Mouse (Mus musculus) erythroblast, embryonic 14.5 days (primary cell): ENCODE results near the gene Camsap2. TPM values are rescaled to one million over a fixed set of nuclear protein-coding genes. Genes with fewer than 3 reads are reported as not detected.

Experiments used
- H3K27me3 ChIP-seq: 2 replicates; pipeline ENCODE4 v1.6.1; 2012; ENCODE audit warnings: inconsistent platforms; ENCODE audit not compliant: control insufficient read depth
- H3K36me3 ChIP-seq: 2 replicates; pipeline ENCODE4 v1.6.1; 2012; ENCODE audit warnings: mild to moderate bottlenecking, inconsistent platforms; ENCODE audit not compliant: control insufficient read depth
- H3K4me1 ChIP-seq: 2 replicates; pipeline ENCODE4 v1.6.1; 2012; ENCODE audit warnings: inconsistent platforms; ENCODE audit not compliant: control insufficient read depth
- H3K4me3 ChIP-seq: replicated peaks from 2 replicates; pipeline ENCODE3; 2012; ENCODE audit warnings: moderate library complexity, mild to moderate bottlenecking, inconsistent platforms
- H3K9me3 ChIP-seq: 2 replicates; pipeline ENCODE4 v1.6.1; 2012; ENCODE audit warnings: low read length, inconsistent platforms, mixed read lengths; ENCODE audit not compliant: control insufficient read depth
- GATA1 ChIP-seq: IDR thresholded peaks from 2 replicates; pipeline ENCODE4 v1.6.1; 2012; ENCODE audit warnings: low read length, inconsistent platforms, mixed read lengths
- TAL1 ChIP-seq: IDR thresholded peaks from 3 replicates; pipeline ENCODE4 v1.6.1; 2012; ENCODE audit warnings: low read length, inconsistent platforms, mixed read lengths
- polyA plus RNA-seq: library from polyadenylated mRNA; stranded (reverse); fragments of >175 nt; gene quantifications from 2 replicates; pipeline ENCODE4 v1.2.3, GENCODE M21; 2012

Gene Camsap2
- polyA plus RNA-seq, 1 experiment, result 1.1 TPM

DNA sequence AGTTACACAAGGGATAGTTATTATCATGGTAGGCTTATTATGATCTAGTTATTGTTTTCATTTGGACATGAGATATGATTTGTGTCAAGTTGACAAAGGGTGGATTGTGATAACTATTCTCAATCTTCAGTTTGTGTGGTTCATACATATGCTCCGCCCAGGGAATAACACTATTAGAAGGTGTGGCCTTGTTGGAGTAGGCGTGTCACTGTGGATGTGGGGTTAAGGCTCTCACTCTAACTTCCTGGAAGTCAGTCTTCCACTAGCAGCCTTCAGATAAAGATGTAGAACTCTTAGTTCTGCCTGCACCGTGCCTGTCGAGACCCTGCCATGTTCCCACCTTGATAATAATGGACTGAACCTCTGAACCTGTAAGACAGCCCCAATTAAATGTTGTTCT is 107.4 kb downstream of the Camsap2 start:
- H3K27me3 ChIP-seq, result peaks cover 41% of the 10 kb centered on the region
- no peak overlapping the region for H3K4me3 ChIP-seq
- no peaks in the 10 kb centered on the region for H3K36me3 ChIP-seq
- H3K9me3 ChIP-seq, result peaks cover 4% of the 10 kb centered on the region; the same call in 1 of the 2 replicates
- H3K4me1 ChIP-seq, result peaks cover 12% of the 10 kb centered on the region
- TF ChIP-seq TAL1 (no peak), GATA1 (no peak)

DNA sequence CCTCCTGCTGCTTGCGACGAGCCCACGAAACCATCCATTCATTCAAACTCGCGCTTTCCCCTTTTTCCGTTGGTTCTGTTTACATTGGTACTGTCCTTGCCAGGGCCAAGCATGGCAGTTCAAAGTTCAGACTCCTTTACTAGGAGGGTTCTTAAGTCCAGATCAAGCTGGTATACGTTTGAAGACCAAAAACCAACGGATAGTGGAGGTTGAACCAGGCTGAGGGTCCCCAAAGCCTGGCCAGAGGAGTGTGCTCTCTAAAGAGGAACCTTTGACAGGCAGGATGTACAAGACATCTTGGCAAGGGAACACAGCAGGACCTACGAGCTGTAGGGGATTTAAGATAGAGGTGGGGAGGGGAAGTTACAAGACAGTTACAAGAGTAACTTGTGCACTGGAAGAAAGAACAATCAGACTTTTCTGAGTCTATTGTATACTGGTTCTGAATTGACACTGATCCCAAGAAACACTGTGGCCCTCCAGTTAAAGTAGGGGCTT is 111.3 kb downstream of the Camsap2 start:
- TF ChIP-seq GATA1, result no peak
- no peak for TF ChIP-seq TAL1
- peak overlapping the region; percentile 53 for H3K4me3 ChIP-seq
- H3K27me3 ChIP-seq, result peaks cover 75% of the 10 kb centered on the region
- no peaks in the 10 kb centered on the region for H3K36me3 ChIP-seq
- H3K4me1 ChIP-seq, result peaks cover 14% of the 10 kb centered on the region
- H3K9me3 ChIP-seq, result peaks cover 4% of the 10 kb centered on the region; the same call in 1 of the 2 replicates

- TF ChIP-seq GATA1, result no peak
- no peak for TF ChIP-seq TAL1
- Histone ChIP-seq H3K27me3 (peaks cover 81% of the 10 kb centered on the region), H3K9me3 (peaks cover 4% of the 10 kb centered on the region; the same call in 1 of the 2 replicates), H3K36me3 (no peaks in the 10 kb centered on the region), H3K4me1 (peaks cover 14% of the 10 kb centered on the region), H3K4me3 (peak within 1 kb of the TSS; percentile 53)
Observed at GRCm38 (mm10) chr1:136233892-136234594, 111.9 kb downstream of the Camsap2 start, which contains the start of gene Inava. Gene Inava, minus strand, starts transcription at chr1:136234264.

DNA sequence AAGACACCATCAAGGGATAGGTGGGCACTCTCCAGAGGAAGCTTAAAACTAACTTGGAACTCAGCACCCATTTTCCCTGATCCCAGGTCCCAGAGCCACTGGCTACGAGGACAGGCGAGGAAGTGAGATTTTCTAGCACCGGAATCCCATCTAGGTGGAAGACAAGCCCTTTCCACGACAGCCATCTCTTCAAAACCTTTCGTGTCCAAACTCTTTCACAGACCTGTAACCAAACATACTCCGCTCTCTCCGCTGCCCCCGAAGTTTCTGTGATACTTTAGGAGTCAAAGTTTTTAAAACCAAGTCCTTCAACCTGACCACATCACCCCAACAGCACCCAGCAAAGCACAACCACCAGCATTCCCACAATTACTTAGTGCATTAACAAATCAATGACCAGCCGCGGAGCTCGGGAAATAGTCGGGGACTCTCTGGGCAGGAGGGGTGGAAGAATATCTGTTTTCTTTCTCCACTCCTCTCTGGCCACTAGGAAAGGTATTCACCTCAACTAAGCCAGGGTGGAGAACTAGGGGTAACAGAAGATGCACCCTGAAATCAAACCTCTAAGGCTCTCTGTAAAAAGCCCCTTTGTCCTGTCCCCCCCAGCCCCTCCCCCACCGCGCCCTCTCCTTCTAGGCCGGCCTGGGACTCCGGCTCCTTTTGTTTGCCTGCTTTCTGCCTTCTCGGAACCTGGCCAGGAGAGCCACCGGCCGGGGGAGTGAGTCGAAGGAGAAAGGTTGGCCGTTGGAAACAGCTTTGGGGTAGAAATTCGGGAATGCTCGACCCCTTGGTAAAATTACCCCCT is 112.7 kb downstream of the Camsap2 start:
- TF ChIP-seq TAL1 (no peak), GATA1 (no peak)
- H3K36me3 ChIP-seq, result no peaks in the 10 kb centered on the region
- H3K4me1 ChIP-seq, result peaks cover 14% of the 10 kb centered on the region
- no peak overlapping the region for H3K4me3 ChIP-seq
- H3K27me3 ChIP-seq, result peaks cover 85% of the 10 kb centered on the region
- peaks cover 4% of the 10 kb centered on the region; the same call in 1 of the 2 replicates for H3K9me3 ChIP-seq

- peaks cover 15% of the 10 kb centered on the region for H3K4me1 ChIP-seq
- H3K9me3 ChIP-seq, result peaks cover 4% of the 10 kb centered on the region; the same call in 1 of the 2 replicates
- H3K4me3 ChIP-seq, result no peak overlapping the region
- peaks cover 85% of the 10 kb centered on the region for H3K27me3 ChIP-seq
- TF ChIP-seq GATA1, result no peak
- TF ChIP-seq TAL1, result no peak
- H3K36me3 ChIP-seq, result no peaks in the 10 kb centered on the region
Observed at GRCm38 (mm10) chr1:136232285-136232926, 113.5 kb downstream of the Camsap2 start.

GRCm38 (mm10) chr1:136231596-136231995 is 114.3 kb downstream of the Camsap2 start:
- Histone ChIP-seq H3K27me3 (peaks cover 79% of the 10 kb centered on the region), H3K4me3 (no peak overlapping the region), H3K4me1 (peaks cover 15% of the 10 kb centered on the region), H3K36me3 (no peaks in the 10 kb centered on the region), H3K9me3 (peaks cover 4% of the 10 kb centered on the region; the same call in 1 of the 2 replicates)
- TF ChIP-seq GATA1 (no peak), TAL1 (no peak)

DNA sequence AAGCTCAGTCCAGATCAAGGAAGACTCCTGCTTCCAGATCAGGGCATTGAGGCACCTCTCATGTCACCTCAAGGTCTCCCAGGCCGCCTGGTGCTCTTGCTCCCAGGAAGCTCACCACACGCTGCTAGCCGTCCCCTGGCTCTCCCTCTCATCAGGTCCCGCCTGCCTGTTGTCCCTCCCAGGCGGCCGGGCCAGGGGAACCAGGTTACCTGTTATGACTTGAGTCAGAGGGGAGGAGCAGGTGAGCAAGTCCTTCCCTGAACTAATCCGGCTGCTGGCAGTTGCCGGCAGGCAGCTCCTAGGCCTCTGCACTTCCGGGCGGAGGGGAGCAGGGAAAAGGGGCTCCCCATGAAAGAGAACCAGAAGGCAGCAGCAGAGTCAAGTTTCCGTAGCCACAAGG is 115.7 kb downstream of the Camsap2 start:
- Histone ChIP-seq H3K36me3 (no peaks in the 10 kb centered on the region), H3K9me3 (peaks cover 4% of the 10 kb centered on the region; the same call in 1 of the 2 replicates), H3K4me3 (no peak overlapping the region), H3K4me1 (peaks cover 15% of the 10 kb centered on the region), H3K27me3 (peaks cover 67% of the 10 kb centered on the region)
- TF ChIP-seq GATA1 (no peak), TAL1 (no peak)

GRCm38 (mm10) chr1:136229040-136229373 is 116.9 kb downstream of the Camsap2 start:
- Histone ChIP-seq H3K4me3 (no peak overlapping the region), H3K36me3 (no peaks in the 10 kb centered on the region), H3K9me3 (peaks cover under 1% of the 10 kb centered on the region; the same call in 1 of the 2 replicates), H3K4me1 (peaks cover 8% of the 10 kb centered on the region), H3K27me3 (peaks cover 60% of the 10 kb centered on the region)
- TF ChIP-seq GATA1 (no peak), TAL1 (no peak)
